Mouse (Mus musculus) left cerebral cortex, adult 2 months (tissue): ENCODE measurements around the gene Ano8. TPM values are rescaled to one million over a fixed set of nuclear protein-coding genes. Genes with fewer than 3 reads are reported as not detected.
A peak's percentile ranks its signal among the peaks of the same experiment; 100 is the strongest.
"Not testable (repeated sequence)": the region's sequence is repeated elsewhere in the genome, so short reads cannot be mapped to it uniquely, and the experiment has no call there.

ENCODE experiments used
- DNase-seq, 2 experiments: peaks; one replicate each; pipeline ENCODE4 v3.0.0; 2021 to 2022; ENCODE audit warnings: low spot score in 2 of 2, mixed read lengths in 1 of 2; ENCODE audit errors: extremely low spot score in 1 of 2
- H3K27ac ChIP-seq: fragments of 200-600 bp; 2 replicates; pipeline ENCODE4 v1.8.1; 2022
- H3K4me3 ChIP-seq: fragments of 200-600 bp; 2 replicates; pipeline ENCODE4 v1.8.1; 2022
- CTCF ChIP-seq: fragments of 200-600 bp; IDR thresholded peaks from 2 replicates; pipeline ENCODE4 v1.8.1; 2022; ENCODE audit warnings: antibody characterized with exemption, mild to moderate bottlenecking, moderate library complexity
- intact Hi-C: fragments of 180-260 bp; cut with DNase I; formaldehyde crosslinking; loops from one replicate; pipeline ENCODE4 v1.15.1; 2025
- long read RNA-seq, 2 experiments: library from polyadenylated mRNA; stranded (forward); transcript quantifications; one replicate each; pipeline ENCODE4 v2.0.0; 2021; ENCODE audit warnings: borderline mapping rate in 2 of 2
- total RNA-seq, 2 experiments: library from RNA; stranded (reverse); gene quantifications; 2 replicates each; pipeline ENCODE4 v1.2.3; 2021

Ano8 gene
- 10 to 100 TPM; 62.5 to 64.0 TPM for total RNA-seq
- long read RNA-seq, experiment 1, transcript Ano8-201 (17 exons, 3,653 nt), result major isoform, 47 of 157 reads
- long read RNA-seq, experiment 1, transcript Ano8-204 (18 exons, 3,785 nt), result minor isoform, 14 of 157 reads
- long read RNA-seq, experiment 1, partial matches to known transcripts, result 40 of 157 reads
- long read RNA-seq, experiment 1, other reads (novel, unspliced or antisense), result 56 of 157 reads
- long read RNA-seq, experiment 2, transcript Ano8-201 (17 exons, 3,653 nt), result major isoform, 39 of 171 reads
- long read RNA-seq, experiment 2, transcript Ano8-204 (18 exons, 3,785 nt), result minor isoform, 8 of 171 reads
- long read RNA-seq, experiment 2, partial matches to known transcripts, result 36 of 171 reads
- long read RNA-seq, experiment 2, other reads (novel, unspliced or antisense), result 88 of 171 reads

- intact Hi-C loops, result loop anchor here (1.0 kb wide), 1 partner anchor 21 kb away; the partner anchor contains the start of gene Mrpl34
- TF ChIP-seq CTCF, result no peak
- Histone ChIP-seq H3K27ac (peak within 1 kb of the TSS; percentile 85), H3K4me3 (peak within 1 kb of the TSS; percentile 73)
- DNase-seq, result peak; percentile 86 to 87
These were observed at the start of gene Ano8 for GRCm38 (mm10) chr8:71485142-71486135. TSS of gene Ano8 (minus strand) at chr8:71485963.

- DNase-seq, result no peak
- Histone ChIP-seq H3K27ac (no peak overlapping the region), H3K4me3 (no peak overlapping the region)
- peak; percentile 13; the same call in 1 of the 2 replicates for TF ChIP-seq CTCF
- intact Hi-C loops, result no loop called here
These were observed 48.6 kb upstream of the Ano8 start for GRCm38 (mm10) chr8:71534263-71534810.

- TF ChIP-seq CTCF, result peak; percentile 69
- H3K4me3 ChIP-seq, H3K27ac ChIP-seq, DNase-seq, intact Hi-C loops: not testable (repeated sequence)
These were observed 45.1 kb upstream of the Ano8 start for GRCm38 (mm10) chr8:71530735-71531467.

GRCm38 (mm10) chr8:71528362-71529073 lies 42.8 kb upstream of the Ano8 start:
- Histone ChIP-seq H3K27ac (no peak overlapping the region), H3K4me3 (no peak overlapping the region)
- intact Hi-C loops, result no loop called here
- DNase-seq, result no peak
- no peak for TF ChIP-seq CTCF

GRCm38 (mm10) chr8:71527162-71527870 lies 41.6 kb upstream of the Ano8 start:
- intact Hi-C loops, result no loop called here
- Histone ChIP-seq H3K27ac (no peak overlapping the region), H3K4me3 (no peak overlapping the region)
- TF ChIP-seq CTCF, result no peak
- no peak for DNase-seq

- no peak overlapping the region for H3K27ac ChIP-seq
- no peak overlapping the region for H3K4me3 ChIP-seq
- TF ChIP-seq CTCF, result no peak
- intact Hi-C loops, result no loop called here
- DNase-seq, result no peak
These were observed 40.5 kb upstream of the Ano8 start for GRCm38 (mm10) chr8:71526272-71526671.

GRCm38 (mm10) chr8:71525226-71526050 lies 39.7 kb upstream of the Ano8 start, which contains the start of gene Ccdc194:
TSS of gene Ccdc194 (minus strand) at chr8:71525711.
- no peak for TF ChIP-seq CTCF
- Histone ChIP-seq H3K27ac (no peak within 1 kb of the TSS), H3K4me3 (no peak within 1 kb of the TSS)
- intact Hi-C loops, result no loop called here
- no peak for DNase-seq

GRCm38 (mm10) chr8:71521634-71522033 lies 35.9 kb upstream of the Ano8 start:
- Histone ChIP-seq H3K4me3 (no peak overlapping the region), H3K27ac (no peak overlapping the region)
- DNase-seq, result peak; percentile 87 to 91
- peak; percentile 95 for TF ChIP-seq CTCF
- intact Hi-C loops, result loop anchor here (1.0 kb wide), 2 partner anchors 26 to 80 kb away; no protein-coding TSS in a partner anchor
